Mouse (Mus musculus): ENCODE measurements around the gene Fam117a. TPM values are rescaled to one million over a fixed set of nuclear protein-coding genes. Genes with fewer than 3 reads are reported as not detected.
A peak's percentile ranks its signal among the peaks of the same experiment; 100 is the strongest.

The Fam117a gene
- total and polyA plus RNA-seq, 3 experiments, result 30.9 to 159 (median 105) TPM

GRCm38 (mm10) chr11:95301772-95302171 is 35.0 kb upstream of the Fam117a start:
- H3K4me1 ChIP-seq (ENCODE audit: insufficient read depth, low read depth, low read length), result peaks cover 11% of the 10 kb centered on the region; the same call in 1 of the 2 replicates
- ATAC-seq (ENCODE audit: extremely low read depth, insufficient number of reproducible peaks, low FRiP score, poor library complexity, severe bottlenecking) (no peak), DNase-seq (ENCODE audit: low spot score) (no peak)
- no peaks in the 10 kb centered on the region for H3K9me3 ChIP-seq (replicated peaks)
- H3K4me3 ChIP-seq (ENCODE audit: low read depth, low read length), result no peak overlapping the region
- no peak for TF ChIP-seq POLR2AphosphoS5 (IDR thresholded peaks at IDR 0.05; ENCODE audit: insufficient replicate concordance, low read depth, low read length)
- TF ChIP-seq GATA1 (IDR thresholded peaks at IDR 0.05; ENCODE audit: borderline replicate concordance, low read length), result no peak
- TF ChIP-seq TAL1 (conservative IDR thresholded peaks at IDR 0.05; ENCODE audit: low read depth, low read length), result no peak
- TF ChIP-seq CTCF (IDR thresholded peaks at IDR 0.05; ENCODE audit: low read depth, low read length), result no peak
- no peak for TF ChIP-seq GATA2 (IDR thresholded peaks at IDR 0.05; ENCODE audit: borderline replicate concordance, low read depth, low read length)
- H3K36me3 ChIP-seq (replicated peaks), result peaks cover 97% of the 10 kb centered on the region
- no peaks in the 10 kb centered on the region for H3K27me3 ChIP-seq (ENCODE audit: insufficient read depth, low read length)

GRCm38 (mm10) chr11:95305600-95305999 is 31.2 kb upstream of the Fam117a start:
- H3K9me3 ChIP-seq (replicated peaks), result no peaks in the 10 kb centered on the region
- no peak overlapping the region for H3K4me3 ChIP-seq (ENCODE audit: low read depth, low read length)
- peaks cover 71% of the 10 kb centered on the region for H3K36me3 ChIP-seq (replicated peaks)
- no peaks in the 10 kb centered on the region for H3K27me3 ChIP-seq (ENCODE audit: insufficient read depth, low read length)
- ATAC-seq (ENCODE audit: extremely low read depth, insufficient number of reproducible peaks, low FRiP score, poor library complexity, severe bottlenecking) (no peak), DNase-seq (ENCODE audit: low spot score) (no peak)
- no peak for TF ChIP-seq GATA1 (IDR thresholded peaks at IDR 0.05; ENCODE audit: borderline replicate concordance, low read length)
- TF ChIP-seq CTCF (IDR thresholded peaks at IDR 0.05; ENCODE audit: low read depth, low read length), result no peak
- no peak for TF ChIP-seq GATA2 (IDR thresholded peaks at IDR 0.05; ENCODE audit: borderline replicate concordance, low read depth, low read length)
- peaks cover 20% of the 10 kb centered on the region for H3K4me1 ChIP-seq (ENCODE audit: insufficient read depth, low read depth, low read length)

- ATAC-seq (ENCODE audit: extremely low read depth, insufficient number of reproducible peaks, low FRiP score, poor library complexity, severe bottlenecking) (no peak), DNase-seq (ENCODE audit: low spot score) (no peak)
- Histone ChIP-seq H3K4me1 (ENCODE audit: insufficient read depth, low read depth, low read length) (peaks cover 26% of the 10 kb centered on the region), H3K4me3 (ENCODE audit: low read depth, low read length) (no peak overlapping the region; the same call in 1 of the 2 replicates), H3K27me3 (ENCODE audit: insufficient read depth, low read length) (no peaks in the 10 kb centered on the region), H3K36me3 (replicated peaks) (peaks cover 52% of the 10 kb centered on the region), H3K9me3 (replicated peaks) (no peaks in the 10 kb centered on the region)
- TF ChIP-seq CTCF (IDR thresholded peaks at IDR 0.05; ENCODE audit: low read depth, low read length) (no peak), GATA1 (IDR thresholded peaks at IDR 0.05; ENCODE audit: borderline replicate concordance, low read length) (no peak), TAL1 (conservative IDR thresholded peaks at IDR 0.05; ENCODE audit: low read depth, low read length) (no peak), GATA2 (IDR thresholded peaks at IDR 0.05; ENCODE audit: borderline replicate concordance, low read depth, low read length) (no peak), POLR2AphosphoS5 (IDR thresholded peaks at IDR 0.05; ENCODE audit: insufficient replicate concordance, low read depth, low read length) (no peak)
These were observed 29.3 kb upstream of the Fam117a start for GRCm38 (mm10) chr11:95307526-95307925.

- Histone ChIP-seq H3K36me3 (replicated peaks) (peaks cover 31% of the 10 kb centered on the region), H3K27me3 (ENCODE audit: insufficient read depth, low read length) (no peaks in the 10 kb centered on the region), H3K4me1 (ENCODE audit: insufficient read depth, low read depth, low read length) (peaks cover 26% of the 10 kb centered on the region), H3K9me3 (replicated peaks) (no peaks in the 10 kb centered on the region), H3K4me3 (ENCODE audit: low read depth, low read length) (peak overlapping the region; percentile 95)
- ATAC-seq (ENCODE audit: extremely low read depth, insufficient number of reproducible peaks, low FRiP score, poor library complexity, severe bottlenecking), result peak; percentile 88
- DNase-seq (ENCODE audit: low spot score), result peak; percentile 95
- peak; percentile 82; the same call in 1 of the 2 replicates for TF ChIP-seq POLR2AphosphoS5 (IDR thresholded peaks at IDR 0.05; ENCODE audit: insufficient replicate concordance, low read depth, low read length)
- TF ChIP-seq CTCF (IDR thresholded peaks at IDR 0.05; ENCODE audit: low read depth, low read length), result no peak
- no peak for TF ChIP-seq GATA2 (IDR thresholded peaks at IDR 0.05; ENCODE audit: borderline replicate concordance, low read depth, low read length)
- TF ChIP-seq TAL1 (conservative IDR thresholded peaks at IDR 0.05; ENCODE audit: low read depth, low read length), result no peak
- no peak for TF ChIP-seq GATA1 (IDR thresholded peaks at IDR 0.05; ENCODE audit: borderline replicate concordance, low read length)
These were observed 27.3 kb upstream of the Fam117a start for GRCm38 (mm10) chr11:95309510-95310006.

- ATAC-seq (ENCODE audit: extremely low read depth, insufficient number of reproducible peaks, low FRiP score, poor library complexity, severe bottlenecking) (peak; percentile 80), DNase-seq (ENCODE audit: low spot score) (peak; percentile 88)
- TF ChIP-seq TAL1 (conservative IDR thresholded peaks at IDR 0.05; ENCODE audit: low read depth, low read length) (no peak), CTCF (IDR thresholded peaks at IDR 0.05; ENCODE audit: low read depth, low read length) (no peak), POLR2AphosphoS5 (IDR thresholded peaks at IDR 0.05; ENCODE audit: insufficient replicate concordance, low read depth, low read length) (no peak), GATA2 (IDR thresholded peaks at IDR 0.05; ENCODE audit: borderline replicate concordance, low read depth, low read length) (no peak), GATA1 (IDR thresholded peaks at IDR 0.05; ENCODE audit: borderline replicate concordance, low read length) (no peak)
- Histone ChIP-seq H3K36me3 (replicated peaks) (peaks cover 26% of the 10 kb centered on the region), H3K9me3 (replicated peaks) (no peaks in the 10 kb centered on the region), H3K4me3 (ENCODE audit: low read depth, low read length) (peak within 1 kb of the TSS; percentile 95), H3K4me1 (ENCODE audit: insufficient read depth, low read depth, low read length) (peaks cover 30% of the 10 kb centered on the region), H3K27me3 (ENCODE audit: insufficient read depth, low read length) (no peaks in the 10 kb centered on the region)
These were observed 26.7 kb upstream of the Fam117a start, which contains the start of gene Kat7 for GRCm38 (mm10) chr11:95310007-95310647. TSS of gene Kat7 (minus strand) at chr11:95310246.

GRCm38 (mm10) chr11:95310648-95311424 is 26.0 kb upstream of the Fam117a start:
- peaks cover 34% of the 10 kb centered on the region for H3K4me1 ChIP-seq (ENCODE audit: insufficient read depth, low read depth, low read length)
- H3K9me3 ChIP-seq (replicated peaks), result no peaks in the 10 kb centered on the region
- peak overlapping the region; percentile 95 for H3K4me3 ChIP-seq (ENCODE audit: low read depth, low read length)
- DNase-seq (ENCODE audit: low spot score), result no peak
- H3K36me3 ChIP-seq (replicated peaks), result peaks cover 18% of the 10 kb centered on the region
- H3K27me3 ChIP-seq (ENCODE audit: insufficient read depth, low read length), result no peaks in the 10 kb centered on the region
- TF ChIP-seq TAL1 (conservative IDR thresholded peaks at IDR 0.05; ENCODE audit: low read depth, low read length) (no peak), GATA2 (IDR thresholded peaks at IDR 0.05; ENCODE audit: borderline replicate concordance, low read depth, low read length) (no peak), GATA1 (IDR thresholded peaks at IDR 0.05; ENCODE audit: borderline replicate concordance, low read length) (no peak), POLR2AphosphoS5 (IDR thresholded peaks at IDR 0.05; ENCODE audit: insufficient replicate concordance, low read depth, low read length) (no peak), CTCF (IDR thresholded peaks at IDR 0.05; ENCODE audit: low read depth, low read length) (no peak)
- no peak for ATAC-seq (ENCODE audit: extremely low read depth, insufficient number of reproducible peaks, low FRiP score, poor library complexity, severe bottlenecking)

All from G1E (cell line).